Mouse (Mus musculus) bone marrow macrophage, adult 2 months (primary cell): ENCODE measurements at regions not wholly inside any gene's neighbourhood (a gene's known extent, or its start where the extent isn't known, plus 50 kb on each side); places are given as distances from the start of the nearest gene placed in this dataset.

Experiments
- CTCF ChIP-seq: IDR thresholded peaks from 2 replicates; pipeline ENCODE4 v1.5.1; 2012; ENCODE audit warnings: low read depth, mild to moderate bottlenecking, low read length, moderate library complexity
- POLR2A ChIP-seq: IDR thresholded peaks from 2 replicates; pipeline ENCODE4 v1.6.1; 2012; ENCODE audit warnings: mild to moderate bottlenecking, low read depth, low read length, borderline replicate concordance

- TF ChIP-seq CTCF (no peak), POLR2A (no peak)
Measured at GRCm38 (mm10) chr10:16714526-16714925, 1008.5 kb upstream of the Cited2 start.
